21 mouse cellular contexts compared by ENCODE assay signal in genomic region chr12:27173561-27173960, GRCm38 (mm10).
"Had no signal": no experiment of that assay in that cellular context is flagged by ENCODE, and none has a peak within 500 bp of the region (broad histone marks: within the 10 kb centered on the region; RNA-seq: fewer than 3 reads in every experiment).

No protein-coding gene starts in this region.

- H3K4me1 ChIP-seq: heart, embryonic 10.5 days; heart, embryonic 12.5 days; hindbrain, embryonic 13.5 days; hindbrain, embryonic 15.5 days; liver, embryonic 12.5 days had no signal

- H3K9ac ChIP-seq: heart, embryonic 12.5 days; hindbrain, embryonic 13.5 days; hindbrain, embryonic 15.5 days; limb, embryonic 13.5 days; limb, embryonic 15.5 days; liver, embryonic 12.5 days; liver, embryonic 14.5 days had no signal

- DNase-seq: gastrocnemius, postnatal 14 days; gastrocnemius, postnatal 36 days; heart, adult 18-20 months; heart, postnatal 10 days; heart, postnatal 36 days; kidney, adult 18-20 months; kidney, postnatal 14 days; layer of hippocampus, adult 9-11 months; layer of hippocampus, postnatal 36 days; left cerebral cortex, postnatal 4 days; lung, adult 18-20 months had no signal

- H3K27me3 ChIP-seq: heart, embryonic 12.5 days; hindbrain, embryonic 13.5 days; hindbrain, embryonic 15.5 days; limb, embryonic 13.5 days; limb, embryonic 15.5 days; liver, embryonic 12.5 days had no signal

- H3K9me3 ChIP-seq: heart, embryonic 10.5 days; heart, embryonic 12.5 days; hindbrain, embryonic 13.5 days; hindbrain, embryonic 15.5 days; liver, embryonic 12.5 days had no signal

- H3K4me2 ChIP-seq: heart, embryonic 12.5 days; hindbrain, embryonic 13.5 days; hindbrain, embryonic 15.5 days; limb, embryonic 15.5 days; liver, embryonic 12.5 days had no signal

- H3K4me3 ChIP-seq: heart, embryonic 10.5 days; heart, embryonic 12.5 days; hindbrain, embryonic 13.5 days; hindbrain, embryonic 15.5 days; limb, embryonic 13.5 days; limb, embryonic 15.5 days; liver, embryonic 12.5 days had no signal

- ATAC-seq: hindbrain, postnatal 0 days; intestine, embryonic 16.5 days; liver, embryonic 12.5 days had no signal

- H3K27ac ChIP-seq: heart, embryonic 10.5 days; hindbrain, embryonic 13.5 days; hindbrain, embryonic 15.5 days; hindbrain, postnatal 0 days; limb, embryonic 15.5 days; liver, embryonic 12.5 days; liver, embryonic 14.5 days had no signal

- H3K36me3 ChIP-seq: heart, embryonic 10.5 days; heart, embryonic 12.5 days; hindbrain, embryonic 13.5 days; hindbrain, embryonic 15.5 days; limb, embryonic 13.5 days; limb, embryonic 15.5 days; liver, embryonic 12.5 days had no signal
